Mouse (Mus musculus) heart, postnatal 0 days (tissue): ENCODE measurements at regions not wholly inside any gene's neighbourhood (a gene's known extent, or its start where the extent isn't known, plus 50 kb on each side); places are given as distances from the start of the nearest gene placed in this dataset.

Experiments used
- CTCF ChIP-seq: IDR thresholded peaks from 2 replicates; pipeline ENCODE4 v1.5.1; 2016; ENCODE audit warnings: antibody characterized with exemption, control low read depth, low read depth
- EP300 ChIP-seq: IDR thresholded peaks from 2 replicates; pipeline ENCODE4 v1.6.1; 2016; ENCODE audit warnings: antibody characterized with exemption, low read depth

- TF ChIP-seq CTCF (no peak), EP300 (no peak)
These were observed 94.4 kb upstream of the Epb41l3 start for GRCm38 (mm10) chr17:68981120-68981519.
